Mouse (Mus musculus): ENCODE results near the gene Gm15085. TPM values are rescaled to one million over a fixed set of nuclear protein-coding genes. Genes with fewer than 3 reads are reported as not detected.

Gm15085 gene
- polyA plus RNA-seq (2012; rRNA removed; ENCODE audit: low replicate concordance) = not detected in 2 replicates

DNA sequence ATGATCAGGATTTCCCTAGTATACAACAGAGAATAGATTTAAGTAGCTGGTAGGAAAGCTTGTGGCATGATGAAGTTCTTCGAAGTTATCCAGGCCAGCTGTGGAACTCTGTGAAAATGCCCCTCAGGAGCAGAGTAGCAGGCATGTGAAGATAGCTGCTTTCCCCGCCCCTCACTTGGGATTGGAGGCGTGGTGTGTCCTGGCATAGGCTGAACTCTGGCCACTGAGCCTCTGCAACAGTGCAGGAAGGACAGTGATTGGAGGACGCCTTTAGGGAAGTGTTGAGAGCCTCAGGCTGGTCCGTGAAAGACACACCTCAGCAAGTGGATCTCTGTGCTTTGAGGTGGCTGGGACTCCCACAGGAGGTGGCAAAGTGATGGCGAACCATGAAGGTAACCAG is at the start of gene Gm15085:
Gene Gm15085, plus strand, starts transcription at position 301 of the 400 bp plus-strand sequence.

Other genes with a start within 250 kb of the Gm15085 start
- not detected in 2 replicates for gene Gm15093, start 175.2 kb upstream of the Gm15085 start, polyA plus RNA-seq (2012; rRNA removed; ENCODE audit: low replicate concordance)
- gene Gm10439, start 147.0 kb downstream of the Gm15085 start, polyA plus RNA-seq (2012; rRNA removed; ENCODE audit: low replicate concordance) = not detected in 2 replicates

All from subcutaneous adipose tissue, adult 2 months (tissue).